Mouse (Mus musculus) liver, embryonic 16.5 days (tissue): ENCODE results near the gene Smg7. TPM values are rescaled to one million over a fixed set of nuclear protein-coding genes. Genes with fewer than 3 reads are reported as not detected.

Experiments used
- ATAC-seq: fragments of 200-750 bp; cut with Nextera tagmentation; 2 replicates; pipeline ENCODE4 v1.8.0; 2017; ENCODE audit warnings: low read depth, mild to moderate bottlenecking, moderate number of reproducible peaks, moderate library complexity
- H3K27ac ChIP-seq: fragments of 300-500 bp; sonication (generic); 2 replicates; pipeline ENCODE4 v1.5.1; 2014; ENCODE audit warnings: mild to moderate bottlenecking, low read length
- H3K27me3 ChIP-seq: fragments of 300-500 bp; sonication (generic); 2 replicates; pipeline ENCODE4 v1.6.1; 2014; ENCODE audit warnings: low read depth, low read length, mixed read lengths; ENCODE audit not compliant: control insufficient read depth, insufficient read depth
- H3K36me3 ChIP-seq: fragments of 300-500 bp; sonication (generic); 2 replicates; pipeline ENCODE4 v1.6.1; 2014; ENCODE audit warnings: mild to moderate bottlenecking; ENCODE audit not compliant: control insufficient read depth, insufficient read depth
- H3K4me1 ChIP-seq: fragments of 300-500 bp; sonication (generic); 2 replicates; pipeline ENCODE4 v1.6.1; 2014; ENCODE audit warnings: low read depth, low read length, mixed read lengths; ENCODE audit not compliant: control insufficient read depth
- H3K4me2 ChIP-seq: fragments of 300-500 bp; sonication (generic); 2 replicates; pipeline ENCODE4 v1.6.1; 2014; ENCODE audit warnings: low read depth, low read length, mixed read lengths
- H3K4me3 ChIP-seq: fragments of 300-500 bp; sonication (generic); 2 replicates; pipeline ENCODE4 v1.5.1; 2014; ENCODE audit warnings: low read depth, mild to moderate bottlenecking, low read length
- H3K9ac ChIP-seq: fragments of 300-500 bp; sonication (generic); 2 replicates; pipeline ENCODE4 v1.6.1; 2014; ENCODE audit warnings: low read depth, low read length
- H3K9me3 ChIP-seq: fragments of 300-500 bp; sonication (generic); replicated peaks from 2 replicates; pipeline ENCODE4 v1.6.1; 2016; ENCODE audit warnings: low read length; ENCODE audit not compliant: control insufficient read depth
- WGBS: fragments of 180-500 bp; shearing (Covaris S2); extraction: QIAGEN DNeasy Blood & Tissue Kit; methylation state at CpG from one replicate; pipeline ENCODE4 v1.1.7; 2014; ENCODE audit not compliant: insufficient replicate concordance; 5-methylcytosine and 5-hydroxymethylcytosine counted together
- polyA plus RNA-seq: library from polyadenylated mRNA; unstranded; fragments of >200 nt; fragmentation: Nextera tagmentation; extraction: Ambion mirVana; gene quantifications from 2 replicates; pipeline ENCODE4 v1.2.1, GENCODE M21; 2015

The Smg7 gene
- polyA plus RNA-seq: 8.4 and 8.7 TPM in 2 replicates

DNA sequence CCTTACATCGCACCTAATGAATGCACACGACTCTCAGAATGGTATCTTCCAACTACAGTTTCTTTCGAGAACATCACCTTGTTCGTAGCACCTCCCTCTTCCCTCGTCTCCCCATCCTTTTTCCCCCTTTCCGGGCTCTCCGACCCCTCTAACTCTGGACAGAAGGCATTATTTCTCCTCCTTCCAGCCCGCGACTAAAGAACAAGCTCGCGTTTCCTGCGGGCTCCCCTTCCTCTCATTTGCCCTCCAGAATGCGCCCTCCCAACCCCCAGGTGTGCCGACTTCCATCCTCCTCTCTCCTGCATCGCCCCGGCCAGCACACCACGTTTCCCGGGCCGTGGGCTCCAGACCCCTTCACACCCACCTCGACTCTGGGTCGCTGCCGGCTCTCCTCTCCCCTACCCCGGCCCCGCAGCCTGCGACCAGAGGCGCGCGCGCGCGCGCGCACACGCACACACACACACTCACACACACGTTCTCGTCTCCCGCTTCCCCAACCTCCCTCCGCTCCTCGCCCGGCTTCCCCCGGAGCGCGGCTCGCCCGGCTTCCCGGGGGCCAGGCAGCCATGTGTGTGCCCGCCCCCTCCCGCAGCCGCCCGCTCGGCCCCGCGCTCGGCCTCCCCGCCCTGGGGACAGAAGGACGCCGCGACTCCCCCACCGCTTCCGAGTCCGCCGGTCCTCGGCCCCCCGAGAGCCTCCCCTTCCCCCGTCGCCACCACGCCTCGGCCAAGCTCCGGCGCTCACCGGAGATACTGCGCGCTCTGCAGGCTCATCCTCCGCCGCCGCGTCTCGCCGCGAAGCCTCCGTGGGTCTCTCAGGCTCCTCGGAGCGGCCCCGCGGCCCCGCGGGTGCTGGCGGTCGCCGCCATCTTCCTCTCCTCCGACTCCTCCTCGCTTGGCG lies at the start of gene Smg7:
Gene Smg7 (minus strand): TSS at position 882 of the 900 bp plus-strand sequence.
- H3K4me3 ChIP-seq: peak within 1 kb of the TSS; percentile 89
- WGBS: 1% methylated on average over 87 of the region's 93 CpGs
- peaks cover 10% of the 10 kb centered on the region for H3K4me1 ChIP-seq
- peak within 1 kb of the TSS; percentile 96 for H3K9ac ChIP-seq
- H3K27ac ChIP-seq: peak within 1 kb of the TSS; percentile 99
- no peaks in the 10 kb centered on the region for H3K36me3 ChIP-seq
- H3K9me3 ChIP-seq: no peaks in the 10 kb centered on the region
- H3K4me2 ChIP-seq: peak within 1 kb of the TSS; percentile 98
- H3K27me3 ChIP-seq: no peaks in the 10 kb centered on the region
- ATAC-seq: peak; percentile 20

DNA sequence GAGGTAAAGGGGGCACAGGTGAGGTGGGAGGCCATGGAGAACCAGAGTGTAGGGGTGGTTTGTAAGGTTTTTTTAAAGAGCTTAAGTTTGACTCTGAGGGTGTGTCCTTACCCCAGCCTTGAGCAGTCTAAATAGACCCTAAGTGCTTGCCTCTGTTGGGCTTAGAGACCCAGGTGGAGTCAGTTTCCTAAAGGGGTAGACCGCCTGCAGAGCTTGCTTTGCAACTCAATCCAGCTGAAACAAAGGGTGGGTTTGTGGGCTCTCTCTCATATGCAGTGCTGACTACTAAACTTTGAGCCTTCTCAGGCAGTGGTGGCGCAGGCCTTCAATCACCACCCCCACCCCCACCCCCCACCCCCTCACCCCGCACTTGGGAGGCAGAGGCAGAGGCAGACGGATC lies 40.5 kb upstream of the Smg7 start:
- WGBS: 41% methylated on average over 4 of the region's 4 CpGs

DNA sequence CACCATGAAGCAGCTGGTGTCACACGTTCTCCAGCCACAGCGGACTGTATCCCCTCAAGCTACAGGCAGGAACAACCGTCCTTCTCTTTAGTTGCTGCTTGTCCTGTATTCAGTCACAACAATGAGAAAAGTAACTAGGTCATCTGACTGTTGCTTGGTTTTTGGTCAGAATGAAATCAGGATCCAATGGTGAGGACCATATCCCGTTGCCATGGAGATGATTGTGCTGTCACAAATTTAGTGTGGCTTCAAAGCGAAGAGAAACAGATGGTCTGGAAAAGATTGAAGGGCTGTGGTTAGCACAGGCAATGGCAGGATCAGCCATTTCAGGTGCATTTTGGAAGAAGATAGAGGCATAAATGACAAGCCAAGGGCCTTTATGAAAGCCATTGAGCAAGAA lies 33.9 kb upstream of the Smg7 start:
- no peak overlapping the region for H3K9ac ChIP-seq
- H3K4me3 ChIP-seq: no peak overlapping the region
- H3K9me3 ChIP-seq: no peaks in the 10 kb centered on the region
- H3K4me1 ChIP-seq: no peaks in the 10 kb centered on the region
- H3K36me3 ChIP-seq: no peaks in the 10 kb centered on the region
- ATAC-seq: no peak
- 68% methylated on average over 5 of the region's 5 CpGs for WGBS
- no peaks in the 10 kb centered on the region for H3K27me3 ChIP-seq
- H3K4me2 ChIP-seq: no peak overlapping the region
- H3K27ac ChIP-seq: no peak overlapping the region

More for the DNA sequence above, 40.5 kb upstream of the Smg7 start:
- Histone ChIP-seq H3K36me3 (no peaks in the 10 kb centered on the region), H3K4me2 (no peak overlapping the region), H3K9me3 (no peaks in the 10 kb centered on the region), H3K27me3 (no peaks in the 10 kb centered on the region), H3K4me3 (no peak overlapping the region), H3K27ac (no peak overlapping the region), H3K9ac (no peak overlapping the region), H3K4me1 (no peaks in the 10 kb centered on the region)
- ATAC-seq: no peak

DNA sequence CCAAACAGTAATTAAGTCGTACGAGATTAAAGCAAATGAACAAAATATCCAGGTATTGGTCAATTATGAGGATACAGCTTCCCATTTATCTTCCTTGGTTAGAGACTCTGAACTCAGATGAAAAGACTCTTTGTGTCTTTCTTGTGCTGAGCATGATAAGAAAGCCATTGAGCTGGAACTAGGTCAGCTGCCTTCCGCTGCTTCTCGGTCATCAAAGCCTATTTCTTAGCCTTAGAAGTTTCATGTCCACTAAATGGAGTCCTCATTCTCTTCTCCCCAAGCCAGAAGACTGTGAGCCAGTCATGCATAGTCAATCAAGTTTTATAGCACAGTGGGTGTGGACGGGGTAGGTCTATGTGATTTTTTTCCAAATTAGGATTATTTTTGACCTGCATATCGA lies 33.0 kb upstream of the Smg7 start:
- Histone ChIP-seq H3K4me2 (no peak overlapping the region), H3K4me3 (no peak overlapping the region), H3K4me1 (no peaks in the 10 kb centered on the region), H3K9ac (no peak overlapping the region), H3K9me3 (no peaks in the 10 kb centered on the region), H3K27me3 (no peaks in the 10 kb centered on the region), H3K36me3 (no peaks in the 10 kb centered on the region), H3K27ac (no peak overlapping the region)
- ATAC-seq: no peak
- WGBS: 73% methylated on average over 6 of the region's 6 CpGs

DNA sequence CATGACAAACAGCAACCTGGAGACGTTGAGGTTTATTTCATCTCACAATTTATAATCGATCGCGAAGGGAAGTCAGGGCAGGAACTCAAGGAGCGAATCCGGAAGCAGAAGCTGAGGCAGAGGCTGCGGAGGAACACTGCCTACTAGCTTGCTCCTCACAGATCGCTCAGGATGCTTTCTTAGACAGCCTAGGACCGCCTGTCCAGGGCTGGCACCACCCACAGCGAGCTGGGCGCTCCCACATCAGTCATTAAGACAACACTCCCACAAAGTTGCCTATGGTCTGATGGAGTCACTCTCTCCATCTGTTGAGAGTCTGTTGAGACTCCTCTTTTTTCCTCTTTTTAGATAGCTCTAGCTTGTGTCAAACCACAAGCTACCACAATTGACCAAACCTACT lies 31.5 kb upstream of the Smg7 start:
- WGBS: 30% methylated on average over 11 of the region's 11 CpGs
- Histone ChIP-seq H3K9me3 (no peaks in the 10 kb centered on the region), H3K4me2 (no peak overlapping the region), H3K4me1 (no peaks in the 10 kb centered on the region), H3K27me3 (no peaks in the 10 kb centered on the region), H3K36me3 (no peaks in the 10 kb centered on the region), H3K4me3 (no peak overlapping the region), H3K9ac (no peak overlapping the region), H3K27ac (no peak overlapping the region)
- no peak for ATAC-seq

DNA sequence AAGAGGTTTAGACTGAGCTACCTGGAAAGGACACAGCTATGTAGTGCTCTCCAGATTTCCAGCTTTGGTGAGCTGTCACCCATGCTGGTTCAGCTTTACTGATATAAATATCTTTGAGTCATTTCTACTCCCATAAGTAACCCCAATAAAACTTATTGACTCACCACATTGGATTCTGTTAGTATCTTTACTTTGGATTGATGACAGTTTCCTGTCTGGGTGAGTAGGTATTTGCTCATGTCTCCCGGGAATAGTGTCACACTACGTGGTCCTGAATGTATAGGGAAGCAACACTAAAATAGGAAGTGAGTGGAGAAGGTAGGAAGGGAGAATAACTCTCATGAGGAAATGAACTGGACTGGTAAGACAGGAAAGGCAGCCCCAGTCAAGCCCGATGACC lies 19.3 kb upstream of the Smg7 start:
- WGBS: 39% methylated on average over 3 of the region's 3 CpGs
- Histone ChIP-seq H3K27ac (no peak overlapping the region), H3K27me3 (no peaks in the 10 kb centered on the region), H3K4me3 (no peak overlapping the region), H3K4me1 (no peaks in the 10 kb centered on the region), H3K36me3 (no peaks in the 10 kb centered on the region), H3K9me3 (no peaks in the 10 kb centered on the region), H3K4me2 (no peak overlapping the region), H3K9ac (no peak overlapping the region)
- no peak for ATAC-seq

DNA sequence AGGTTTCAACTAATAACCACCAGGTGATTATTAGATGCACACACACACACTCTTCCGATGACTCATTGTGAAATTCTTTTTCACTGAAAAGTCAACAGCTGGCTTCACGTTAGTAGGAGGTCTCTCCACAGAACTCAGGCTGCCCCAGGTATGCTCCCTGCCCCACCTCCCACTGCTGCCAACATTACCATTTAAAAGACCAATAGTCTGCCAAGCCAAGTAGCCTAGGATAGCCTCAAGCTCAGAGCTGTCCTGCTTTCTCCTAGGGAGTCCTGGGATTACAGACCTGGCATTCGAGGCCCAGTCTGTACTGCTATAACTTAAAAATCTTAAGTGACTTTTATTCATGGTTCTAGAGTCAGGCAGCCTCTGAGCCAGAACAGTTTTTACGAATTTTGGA lies 15.2 kb upstream of the Smg7 start:
- Histone ChIP-seq H3K4me1 (no peaks in the 10 kb centered on the region), H3K4me3 (no peak overlapping the region), H3K36me3 (no peaks in the 10 kb centered on the region), H3K27ac (no peak overlapping the region), H3K4me2 (no peak overlapping the region), H3K27me3 (no peaks in the 10 kb centered on the region), H3K9ac (no peak overlapping the region), H3K9me3 (no peaks in the 10 kb centered on the region)
- ATAC-seq: no peak
- 61% methylated on average over 4 of the region's 4 CpGs for WGBS

DNA sequence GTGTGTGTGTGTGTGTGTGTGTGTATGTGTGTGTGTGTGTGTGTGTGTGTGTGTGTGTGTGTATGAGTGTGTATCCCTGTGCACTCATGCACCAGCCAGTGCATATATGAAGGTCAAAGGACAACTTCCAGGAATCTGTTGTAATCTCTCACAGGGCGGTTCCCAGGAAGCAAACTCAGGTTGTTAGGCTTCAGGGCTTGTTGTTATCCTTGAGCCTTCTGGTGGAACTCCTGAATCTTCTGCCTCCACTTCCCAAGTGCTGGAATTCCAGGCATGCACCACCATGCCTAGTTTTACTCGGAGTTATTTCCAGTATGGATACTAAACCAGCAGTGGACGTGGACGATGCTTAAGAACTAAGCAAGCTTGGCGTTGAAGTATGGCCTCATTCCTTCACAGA lies 14.5 kb upstream of the Smg7 start:
- Histone ChIP-seq H3K27me3 (no peaks in the 10 kb centered on the region), H3K4me3 (no peak overlapping the region), H3K4me2 (no peak overlapping the region), H3K36me3 (no peaks in the 10 kb centered on the region), H3K4me1 (no peaks in the 10 kb centered on the region), H3K9ac (no peak overlapping the region), H3K9me3 (no peaks in the 10 kb centered on the region), H3K27ac (no peak overlapping the region)
- WGBS: 63% methylated on average over 5 of the region's 5 CpGs
- no peak for ATAC-seq

DNA sequence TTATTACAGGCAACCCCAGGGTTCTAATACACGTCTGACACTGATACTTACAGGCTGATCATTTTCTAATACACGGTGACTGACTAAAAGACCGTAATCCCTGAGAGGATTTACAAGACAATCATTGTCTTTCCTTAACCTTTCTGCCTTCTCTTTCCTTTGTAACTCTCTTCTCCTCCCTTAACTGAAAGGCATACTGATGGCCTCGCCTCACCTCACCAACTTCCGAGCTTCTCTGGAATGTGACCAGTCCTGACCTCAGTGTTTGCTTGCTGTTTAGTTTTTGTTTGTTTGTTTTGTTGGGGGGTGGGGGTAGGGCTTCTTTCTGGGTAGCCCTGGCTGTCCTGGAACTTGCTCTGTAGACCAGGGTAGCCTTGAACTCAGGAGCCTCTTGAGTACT lies 13.3 kb upstream of the Smg7 start:
- Histone ChIP-seq H3K4me1 (no peaks in the 10 kb centered on the region), H3K4me3 (no peak overlapping the region), H3K27ac (no peak overlapping the region), H3K9me3 (no peaks in the 10 kb centered on the region), H3K27me3 (no peaks in the 10 kb centered on the region), H3K36me3 (no peaks in the 10 kb centered on the region), H3K4me2 (no peak overlapping the region), H3K9ac (no peak overlapping the region)
- ATAC-seq: no peak
- WGBS: 50% methylated on average over 5 of the region's 5 CpGs
